Mouse (Mus musculus) cortical plate, adult 2 months (tissue): ENCODE data around the gene Ipo4.

Source experiments
- CTCF ChIP-seq: fragments of 200-500 bp; IDR thresholded peaks from 2 replicates; pipeline ENCODE4 v1.5.1; 2011; ENCODE audit warnings: mild to moderate bottlenecking, control low read depth, low read length; ENCODE audit not compliant: insufficient read depth; ENCODE audit errors: extremely low read depth
- POLR2A ChIP-seq: fragments of 200-500 bp; IDR thresholded peaks from 2 replicates; pipeline ENCODE4 v1.6.1; 2011; ENCODE audit warnings: mild to moderate bottlenecking, low read length, control low read depth; ENCODE audit not compliant: insufficient read depth; ENCODE audit errors: extremely low read depth

DNA sequence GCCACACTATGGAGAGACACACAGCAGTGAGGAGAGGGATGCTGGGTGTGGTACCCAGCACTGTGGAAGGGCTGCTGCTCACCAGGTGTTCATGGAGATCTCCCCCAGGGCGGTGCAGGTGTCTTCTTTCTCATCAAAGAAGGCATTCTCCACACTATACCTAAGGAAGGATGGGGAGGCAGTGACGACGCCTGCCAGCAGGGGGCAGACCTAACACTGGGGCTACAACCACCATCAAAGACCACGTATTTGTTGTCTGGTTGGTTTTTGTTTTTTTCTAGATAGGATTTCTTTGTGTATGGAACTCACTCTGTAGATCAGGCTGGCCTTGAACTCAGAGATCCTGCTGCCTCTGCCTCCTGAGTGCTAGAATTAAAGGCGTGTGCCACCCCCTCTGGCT lies 6.4 kb downstream of the Ipo4 start:
- TF ChIP-seq CTCF (peak; percentile 68), POLR2A (no peak)
